Mouse (Mus musculus): ENCODE measurements at regions not wholly inside any gene's neighbourhood (a gene's known extent, or its start where the extent isn't known, plus 50 kb on each side); places are given as distances from the start of the nearest gene placed in this dataset.
A peak's percentile ranks its signal among the peaks of the same experiment; 100 is the strongest.

- DNase-seq, result peak; percentile 22
Observed at GRCm38 (mm10) chr1:76010212-76010800, 464.2 kb downstream of the Slc4a3 start.

- no peak for DNase-seq
Observed at GRCm38 (mm10) chr1:76018588-76018987, 472.5 kb downstream of the Slc4a3 start.

- DNase-seq, result peak; percentile 56
Observed at GRCm38 (mm10) chr1:76019071-76019470, 473.0 kb downstream of the Slc4a3 start.

- no peak for DNase-seq
Observed at GRCm38 (mm10) chr1:76024650-76025049, 478.6 kb downstream of the Slc4a3 start.

- DNase-seq, result no peak
Observed at GRCm38 (mm10) chr1:76025389-76025788, 479.3 kb downstream of the Slc4a3 start.

- no peak for DNase-seq
Observed at GRCm38 (mm10) chr1:76029059-76029458, 483.0 kb downstream of the Slc4a3 start.

- DNase-seq, result no peak
Observed at GRCm38 (mm10) chr1:76031171-76031922, 485.3 kb downstream of the Slc4a3 start.

- DNase-seq, result no peak
Observed at GRCm38 (mm10) chr1:76031923-76032285, 485.8 kb downstream of the Slc4a3 start.

- DNase-seq, result no peak
Observed at GRCm38 (mm10) chr1:76032626-76033025, 486.6 kb downstream of the Slc4a3 start.

GRCm38 (mm10) chr1:76036316-76036715 lies 490.2 kb downstream of the Slc4a3 start:
- no peak for DNase-seq

GRCm38 (mm10) chr1:76039029-76039655 lies 493.1 kb downstream of the Slc4a3 start:
- peak; percentile 84 for DNase-seq

GRCm38 (mm10) chr1:76039661-76040060 lies 493.6 kb downstream of the Slc4a3 start:
- DNase-seq, result no peak

GRCm38 (mm10) chr1:76050264-76050663 lies 504.2 kb downstream of the Slc4a3 start:
- DNase-seq, result no peak

- no peak for DNase-seq
Observed at GRCm38 (mm10) chr1:76053378-76054171, 507.5 kb downstream of the Slc4a3 start.

GRCm38 (mm10) chr1:76065783-76066182 lies 519.7 kb downstream of the Slc4a3 start:
- DNase-seq, result no peak

- peak; percentile 21 for DNase-seq
Observed at GRCm38 (mm10) chr1:76070831-76071321, 524.8 kb downstream of the Slc4a3 start.

- no peak for DNase-seq
Observed at GRCm38 (mm10) chr1:76075213-76075612, 529.1 kb downstream of the Slc4a3 start.

GRCm38 (mm10) chr1:76075685-76076455 lies 529.8 kb downstream of the Slc4a3 start:
- DNase-seq, result no peak

GRCm38 (mm10) chr1:76080241-76080640 lies 534.2 kb downstream of the Slc4a3 start:
- peak; percentile 16 for DNase-seq

- no peak for DNase-seq
Observed at GRCm38 (mm10) chr1:76081700-76082099, 535.6 kb downstream of the Slc4a3 start.

GRCm38 (mm10) chr1:76083273-76084036 lies 537.4 kb downstream of the Slc4a3 start:
- no peak for DNase-seq

All from kidney, postnatal 10 days (tissue).